Mouse (Mus musculus) ES-E14 (cell line): Measurements from ENCODE around the gene Gm9195.

Experiments
- HCFC1 ChIP-seq: IDR thresholded peaks from 2 replicates; pipeline ENCODE4 v1.6.1; 2012; ENCODE audit warnings: low read length, inconsistent platforms, borderline replicate concordance; ENCODE audit not compliant: insufficient read depth
- MAFK ChIP-seq: IDR thresholded peaks from 2 replicates; pipeline ENCODE4 v1.6.1; 2014; ENCODE audit warnings: mild to moderate bottlenecking, low read depth, low read length, inconsistent platforms; ENCODE audit not compliant: insufficient read depth
- ZC3H11A ChIP-seq: IDR thresholded peaks from 2 replicates; pipeline ENCODE4 v1.6.1; 2012; ENCODE audit warnings: low read depth, mild to moderate bottlenecking, inconsistent platforms, low read length, borderline replicate concordance
- ZNF384 ChIP-seq: IDR thresholded peaks from 2 replicates; pipeline ENCODE4 v1.6.1; 2012; ENCODE audit warnings: low read depth, low read length, inconsistent platforms

- TF ChIP-seq ZC3H11A (no peak), ZNF384 (no peak), MAFK (no peak), HCFC1 (no peak)
Measured at GRCm38 (mm10) chr14:72519561-72519960, 27.9 kb upstream of the Gm9195 start.
